Mouse (Mus musculus): ENCODE data around the gene Hoxa1. TPM values are rescaled to one million over a fixed set of nuclear protein-coding genes. Genes with fewer than 3 reads are reported as not detected.

The Hoxa1 gene
- polyA plus RNA-seq, 1 experiment from 2014 or later: 0.72 TPM

Other genes with a start within 250 kb of the Hoxa1 start
- 39.2 and 42.9 TPM in 2 replicates for gene Skap2, start 145.8 kb downstream of the Hoxa1 start, polyA plus RNA-seq (2015; fragmentation: Nextera tagmentation; extraction: Ambion mirVana)
- 5.0 and 5.1 TPM in 2 replicates for gene Hoxa2, start 6.5 kb upstream of the Hoxa1 start, polyA plus RNA-seq (2015; fragmentation: Nextera tagmentation; extraction: Ambion mirVana)
- gene 5730596B20Rik, start 19.2 kb upstream of the Hoxa1 start, polyA plus RNA-seq (2015; fragmentation: Nextera tagmentation; extraction: Ambion mirVana): 1.5 TPM in 2 replicates
- 1.7 and 2.4 TPM in 2 replicates for gene Hoxa4, start 33.4 kb upstream of the Hoxa1 start, polyA plus RNA-seq (2015; fragmentation: Nextera tagmentation; extraction: Ambion mirVana)
- 15.3 and 15.5 TPM in 2 replicates for gene Hoxa5, start 46.3 kb upstream of the Hoxa1 start, polyA plus RNA-seq (2015; fragmentation: Nextera tagmentation; extraction: Ambion mirVana)
- 1.2 and 1.4 TPM in 2 replicates for gene Hoxa6, start 50.4 kb upstream of the Hoxa1 start, polyA plus RNA-seq (2015; fragmentation: Nextera tagmentation; extraction: Ambion mirVana)
- 5.2 and 5.9 TPM in 2 replicates for gene Hoxa3, start 55.0 kb upstream of the Hoxa1 start, polyA plus RNA-seq (2015; fragmentation: Nextera tagmentation; extraction: Ambion mirVana)
- not detected in 2 replicates for gene Gm28308, start 55.0 kb upstream of the Hoxa1 start, polyA plus RNA-seq (2015; fragmentation: Nextera tagmentation; extraction: Ambion mirVana)
- gene Hoxa7, start 63.5 kb upstream of the Hoxa1 start, polyA plus RNA-seq (2015; fragmentation: Nextera tagmentation; extraction: Ambion mirVana): 6.0 and 8.2 TPM in 2 replicates
- 3.0 and 3.2 TPM in 2 replicates for gene Hoxa9, start 72.8 kb upstream of the Hoxa1 start, polyA plus RNA-seq (2015; fragmentation: Nextera tagmentation; extraction: Ambion mirVana)
- 8.6 and 10.0 TPM in 2 replicates for gene Hoxa10, start 82.5 kb upstream of the Hoxa1 start, polyA plus RNA-seq (2015; fragmentation: Nextera tagmentation; extraction: Ambion mirVana)
- gene Hoxa11, start 87.5 kb upstream of the Hoxa1 start, polyA plus RNA-seq (2015; fragmentation: Nextera tagmentation; extraction: Ambion mirVana): 1.4 and 1.9 TPM in 2 replicates
- 0.24 and 0.45 TPM in 2 replicates for gene Hoxa13, start 102.6 kb upstream of the Hoxa1 start, polyA plus RNA-seq (2015; fragmentation: Nextera tagmentation; extraction: Ambion mirVana)
- gene Evx1, start 155.2 kb upstream of the Hoxa1 start, polyA plus RNA-seq (2015; fragmentation: Nextera tagmentation; extraction: Ambion mirVana): not detected in 2 replicates